Mouse (Mus musculus): ENCODE data around the gene Nxn.
A peak's percentile ranks its signal among the peaks of the same experiment; 100 is the strongest.

The Nxn gene

DNA sequence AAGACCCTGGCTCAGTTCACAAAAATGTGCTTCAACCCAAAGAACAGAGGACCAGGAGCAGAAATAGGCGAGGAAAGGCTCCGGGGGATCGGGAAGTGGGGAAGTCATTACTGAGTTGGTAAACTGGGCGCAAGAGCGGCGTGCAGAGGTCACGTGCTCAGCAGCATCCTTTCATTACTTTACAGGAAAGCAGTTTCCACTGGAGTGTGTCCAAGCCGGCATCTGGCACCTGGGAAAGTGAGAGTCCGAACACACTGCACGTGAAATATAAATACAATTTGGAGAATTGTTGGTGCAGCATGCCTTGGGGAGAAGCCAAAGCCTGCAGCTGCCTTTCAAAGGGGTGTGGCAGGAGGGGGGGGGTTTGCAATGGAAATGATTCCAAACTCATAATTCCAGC lies 2.5 kb upstream of the Nxn start:
- no peak for DNase-seq (ENCODE audit: low read depth in 1 of 2, low spot score in 2 of 2)

DNA sequence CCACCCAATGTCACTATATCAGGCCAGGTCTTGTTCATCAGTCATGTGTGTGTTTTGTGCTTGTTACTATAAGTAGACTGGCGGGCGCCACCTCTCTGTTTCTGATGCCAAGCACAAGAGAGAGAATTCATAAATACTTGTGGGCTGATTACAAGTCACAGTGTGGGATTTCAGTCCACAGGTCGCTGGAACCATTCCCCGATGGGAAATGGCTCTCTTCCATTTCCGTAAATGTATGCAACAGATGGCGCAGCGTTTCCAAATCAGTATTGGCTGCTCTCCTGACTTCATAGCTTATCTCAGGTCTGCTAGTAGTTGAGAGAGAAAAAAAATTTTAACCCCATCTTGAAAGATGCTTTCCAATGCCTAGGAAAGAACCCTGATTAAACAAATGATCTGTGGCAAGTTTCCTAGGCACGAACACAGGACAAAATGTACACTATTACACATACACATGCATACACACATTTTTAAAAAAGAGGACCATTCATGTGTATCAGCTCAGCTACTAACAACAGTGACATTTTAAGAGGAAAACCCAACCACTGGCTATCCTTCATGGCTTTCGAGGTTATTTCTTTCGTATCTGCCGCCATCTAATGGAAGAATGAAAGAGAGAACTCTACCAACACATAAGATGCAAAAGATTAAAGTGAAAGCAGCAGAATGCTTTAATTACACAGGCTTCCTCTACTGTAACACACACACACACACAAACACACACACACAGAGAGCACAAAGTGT lies 819 bp upstream of the Nxn start:
- DNase-seq (ENCODE audit: low read depth in 1 of 2, low spot score in 2 of 2) = no peak

DNA sequence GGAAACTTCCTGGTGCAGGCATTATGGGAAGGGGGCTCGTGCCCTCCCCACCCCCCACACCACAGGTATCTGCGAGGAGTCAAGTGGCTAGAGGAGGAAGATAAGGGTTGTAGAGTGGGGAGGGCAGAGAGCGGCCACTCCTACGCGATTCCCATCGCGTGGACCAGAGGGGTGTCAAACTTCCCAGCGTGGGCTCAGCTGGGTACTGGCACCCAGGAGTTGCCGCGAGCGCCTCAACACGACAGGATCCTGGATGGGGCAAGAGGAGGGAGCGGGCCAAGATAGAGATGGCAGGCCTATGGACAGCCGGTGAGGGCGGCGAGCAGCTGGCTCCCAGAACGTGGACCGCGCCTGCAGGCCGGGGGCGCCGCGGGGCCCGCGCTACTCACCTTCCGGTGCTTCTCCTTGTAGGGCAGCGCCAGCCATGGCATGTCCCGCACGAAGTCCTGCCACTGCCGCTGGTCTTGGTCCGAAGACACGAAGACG lies 585 bp downstream of the Nxn start:
- peak in 1 of 2 experiments; percentile 22 for DNase-seq (ENCODE audit: low read depth in 1 of 2, low spot score in 2 of 2)

DNA sequence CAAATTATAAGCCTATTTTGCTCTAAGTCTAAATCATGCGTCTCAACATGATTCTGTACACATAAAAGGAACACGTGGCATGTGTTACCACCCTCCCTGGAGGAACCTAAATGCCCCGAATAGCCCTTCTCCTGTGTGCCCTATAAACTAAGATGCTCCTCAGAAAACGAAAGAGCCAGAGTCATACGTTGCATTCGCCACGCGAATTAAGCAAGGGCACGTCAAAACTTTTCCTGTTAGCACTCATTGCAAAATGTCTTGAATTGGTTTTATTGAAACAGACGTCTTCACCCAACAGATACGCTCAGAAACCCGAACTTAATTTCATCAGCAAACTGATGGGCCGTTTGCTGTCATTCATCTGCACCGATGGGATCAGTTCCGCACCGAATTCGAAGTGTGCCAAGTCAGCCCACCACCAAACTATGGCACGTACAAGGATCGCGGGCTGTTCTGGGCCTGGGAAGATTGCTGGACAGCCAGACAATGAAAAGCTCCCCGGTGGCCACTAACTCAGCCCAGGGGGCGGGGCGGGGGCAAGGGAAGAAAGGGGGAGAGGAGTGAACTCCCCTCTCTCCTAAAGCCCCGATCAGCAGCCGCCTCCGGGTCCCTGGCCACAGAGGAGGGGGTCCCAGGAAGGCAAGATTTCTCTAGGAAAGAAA lies 1.2 kb downstream of the Nxn start:
- no peak for DNase-seq (ENCODE audit: low read depth in 1 of 2, low spot score in 2 of 2)

DNA sequence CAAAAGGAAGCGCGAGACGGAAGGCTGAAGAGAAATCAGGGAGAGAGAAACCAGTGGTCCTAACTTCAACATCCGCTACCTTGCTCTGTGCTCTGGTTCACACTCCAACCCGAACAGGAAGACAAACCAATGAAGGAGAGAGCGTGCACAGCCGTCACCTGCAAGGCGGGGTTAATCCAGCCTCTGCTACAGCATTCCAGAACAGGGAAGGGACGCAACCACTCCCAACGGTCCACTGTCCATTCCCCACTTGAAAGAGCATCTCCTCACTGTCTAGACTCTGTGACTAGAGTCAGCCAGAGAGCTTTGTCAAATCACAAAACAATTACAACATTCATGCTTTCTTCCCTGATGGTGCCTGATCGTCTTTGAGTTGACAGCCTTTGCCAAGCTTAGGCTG lies 5.9 kb downstream of the Nxn start:
- DNase-seq (ENCODE audit: low read depth in 1 of 2, low spot score in 2 of 2) = no peak

DNA sequence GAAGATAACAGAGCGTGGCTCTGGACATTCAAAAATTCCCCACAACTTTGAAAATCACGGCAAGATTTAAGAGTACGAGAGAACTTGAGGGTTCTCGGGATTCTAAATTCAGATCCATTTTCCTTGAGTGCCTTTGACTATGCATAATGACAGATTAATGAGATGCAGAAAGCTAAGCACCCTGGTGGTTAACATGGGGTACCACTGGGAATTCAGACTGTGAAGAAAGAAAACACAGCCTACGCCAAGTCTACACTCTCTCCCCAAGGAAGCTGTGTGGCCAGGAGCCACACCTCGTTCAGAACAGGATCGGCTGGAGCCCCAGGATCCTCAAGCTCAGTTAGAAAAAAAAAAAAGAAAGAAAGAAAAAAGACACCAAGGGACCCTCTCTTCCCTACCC lies 6.4 kb downstream of the Nxn start:
- no peak for DNase-seq (ENCODE audit: low read depth in 1 of 2, low spot score in 2 of 2)

DNA sequence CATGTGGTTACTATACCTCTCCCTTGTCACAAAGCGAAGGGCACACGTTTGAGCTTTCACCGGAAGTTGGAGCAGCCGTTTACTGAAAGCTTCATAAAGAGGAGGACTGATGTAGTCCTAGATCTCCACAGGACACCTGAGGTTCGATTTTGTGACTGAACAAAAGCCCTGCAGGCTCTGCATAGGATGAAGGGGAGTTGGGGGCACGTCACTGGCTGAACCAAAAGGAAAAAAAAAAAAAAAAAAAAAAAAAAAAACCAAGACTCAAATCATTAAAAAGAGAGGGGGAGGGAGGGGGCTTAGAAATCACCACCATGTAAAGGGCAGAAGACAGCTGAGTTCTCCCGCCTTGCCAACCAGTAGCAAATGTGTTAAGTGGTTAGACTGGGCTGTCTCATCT lies 10.2 kb downstream of the Nxn start:
- DNase-seq (ENCODE audit: low read depth in 1 of 2, low spot score in 2 of 2) = no peak

DNA sequence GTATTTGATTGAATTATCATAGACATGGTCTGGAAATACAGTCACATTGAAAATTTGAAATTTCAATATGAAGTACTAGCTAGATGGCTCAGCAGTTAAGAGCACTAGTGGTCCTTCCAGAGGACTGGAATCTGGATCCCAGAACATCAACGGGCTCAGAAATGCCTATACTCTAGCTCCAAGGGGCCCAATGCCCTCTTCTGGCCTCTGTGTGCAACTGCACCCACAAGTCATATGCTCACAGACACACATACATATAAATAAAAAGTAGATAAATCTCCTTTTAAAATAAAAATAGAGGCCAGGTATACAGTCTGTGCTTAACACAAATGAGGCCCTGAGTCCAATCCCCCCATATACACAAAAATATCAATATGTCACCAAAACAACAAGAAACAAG lies 11.8 kb downstream of the Nxn start:
- no peak for DNase-seq (ENCODE audit: low read depth in 1 of 2, low spot score in 2 of 2)

DNA sequence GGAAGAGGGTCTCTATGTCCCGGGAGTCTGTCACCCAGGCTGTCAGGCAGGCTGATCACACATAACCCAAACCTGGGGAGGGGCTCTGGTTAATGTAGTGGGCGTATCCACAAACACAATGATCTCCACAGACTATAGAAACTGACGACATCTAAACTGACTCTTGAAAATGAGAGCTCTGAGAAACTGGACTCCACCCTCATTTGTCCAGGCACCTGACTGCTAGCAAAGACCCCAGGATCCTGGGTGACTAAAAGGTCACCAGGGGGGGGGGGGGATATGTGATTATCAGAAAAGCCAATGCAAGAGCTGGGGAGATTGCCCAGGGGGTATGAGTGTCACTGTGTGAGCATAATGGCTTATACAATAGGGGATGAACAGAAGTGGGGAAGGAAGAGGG lies 13.2 kb downstream of the Nxn start:
- no peak for DNase-seq (ENCODE audit: low read depth in 1 of 2, low spot score in 2 of 2)

DNA sequence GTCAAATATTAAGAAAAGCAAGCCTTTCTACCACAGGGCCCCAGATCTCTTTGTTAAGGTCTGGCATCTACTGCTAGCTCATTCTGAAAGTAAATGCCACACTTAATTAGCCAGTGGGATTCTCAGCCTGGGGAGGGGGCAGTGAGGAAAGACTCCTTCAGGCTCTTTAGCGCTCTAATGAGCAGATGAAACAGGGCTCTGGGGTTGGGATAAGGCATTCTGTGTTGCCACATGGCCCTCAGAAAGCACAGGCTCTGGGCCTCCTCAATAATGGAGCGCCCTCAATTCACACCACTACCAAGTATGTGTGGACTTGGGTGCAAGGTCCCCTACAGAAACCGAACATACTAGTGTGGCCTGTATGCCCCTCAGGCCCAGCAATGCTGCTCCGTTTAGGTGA lies 13.9 kb downstream of the Nxn start:
- no peak for DNase-seq (ENCODE audit: low read depth in 1 of 2, low spot score in 2 of 2)

DNA sequence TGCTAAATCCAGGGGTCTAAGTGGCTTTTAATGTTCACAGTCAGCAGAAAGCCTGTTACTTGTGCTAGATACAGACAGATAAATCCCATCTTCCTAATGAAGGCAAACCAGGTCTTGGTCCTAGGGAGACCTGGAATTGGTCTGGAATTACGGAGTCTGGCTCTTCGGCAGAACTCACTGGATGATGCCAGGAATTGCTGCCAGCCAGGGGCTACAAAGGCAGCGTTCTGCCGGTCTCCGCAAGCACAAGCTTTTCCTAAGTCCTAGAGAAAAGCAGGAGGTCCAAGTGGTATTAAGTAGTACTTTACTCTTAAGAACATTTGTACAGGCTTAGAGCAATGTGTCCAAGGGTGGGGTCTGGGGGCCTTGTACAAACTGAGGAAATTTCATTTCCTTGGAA lies 14.6 kb downstream of the Nxn start:
- no peak for DNase-seq (ENCODE audit: low read depth in 1 of 2, low spot score in 2 of 2)

DNA sequence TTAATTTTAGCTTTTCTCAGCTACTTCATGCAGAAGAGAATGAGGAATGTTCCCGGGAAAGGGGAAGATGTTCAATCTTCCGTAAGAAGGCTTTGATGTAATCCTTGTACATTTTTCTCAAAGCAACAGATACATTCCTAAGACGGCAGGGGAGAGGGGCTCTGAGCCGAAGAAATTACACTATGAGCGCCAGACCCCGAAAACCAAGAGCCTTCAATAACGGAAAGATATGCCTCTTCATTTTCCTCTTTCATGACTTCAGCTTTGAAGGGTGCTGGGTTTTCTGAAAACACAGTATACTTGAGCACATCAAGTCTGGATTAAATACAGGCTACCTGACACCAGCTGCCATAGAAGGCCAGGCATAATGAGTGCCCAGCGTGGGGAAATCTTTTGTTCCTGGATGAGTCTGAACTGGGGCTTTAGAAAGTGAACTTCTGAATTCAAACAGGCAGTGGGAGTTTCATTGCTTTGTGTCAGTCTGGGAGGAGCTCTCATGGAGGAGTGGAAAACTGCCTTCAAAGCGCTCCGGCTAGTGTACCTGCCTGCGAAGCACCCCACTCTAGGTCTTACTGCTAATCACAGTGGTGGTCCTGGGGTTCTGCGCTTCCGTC lies 16.1 kb downstream of the Nxn start:
- DNase-seq (ENCODE audit: low read depth in 1 of 2, low spot score in 2 of 2) = no peak

DNA sequence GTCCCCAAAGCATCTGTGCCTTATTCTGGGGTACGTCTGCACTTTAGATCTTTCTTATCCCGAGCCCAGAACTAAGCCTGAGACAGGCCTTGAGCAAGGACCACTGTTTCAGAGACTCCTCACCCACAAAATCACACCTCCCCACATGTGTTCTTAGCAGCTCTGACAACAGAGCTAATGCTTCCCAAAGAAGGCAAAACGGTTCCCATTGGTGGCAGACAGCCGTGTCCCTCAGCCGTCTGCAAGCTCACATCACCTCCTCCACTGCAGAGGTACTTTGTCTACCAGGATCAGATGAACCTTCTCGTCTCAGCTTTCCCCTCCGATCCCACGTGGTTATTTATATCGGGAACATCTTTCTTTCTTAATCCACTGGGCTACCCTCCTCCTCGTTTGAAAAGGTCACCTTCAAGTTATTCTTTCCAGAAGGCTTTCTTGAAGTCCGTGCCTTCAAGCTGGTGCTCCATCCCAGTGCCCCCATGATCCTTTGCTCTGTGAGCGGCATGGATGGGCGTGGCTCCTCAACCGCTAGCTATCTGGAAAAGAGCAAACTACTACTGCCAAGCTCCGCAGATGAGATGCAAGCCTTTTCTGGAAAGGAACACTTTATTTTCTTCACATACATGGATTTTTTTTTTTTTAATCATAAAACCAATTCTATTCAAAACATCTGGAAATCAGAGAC lies 17.6 kb downstream of the Nxn start:
- no peak for DNase-seq (ENCODE audit: low read depth in 1 of 2, low spot score in 2 of 2)

DNA sequence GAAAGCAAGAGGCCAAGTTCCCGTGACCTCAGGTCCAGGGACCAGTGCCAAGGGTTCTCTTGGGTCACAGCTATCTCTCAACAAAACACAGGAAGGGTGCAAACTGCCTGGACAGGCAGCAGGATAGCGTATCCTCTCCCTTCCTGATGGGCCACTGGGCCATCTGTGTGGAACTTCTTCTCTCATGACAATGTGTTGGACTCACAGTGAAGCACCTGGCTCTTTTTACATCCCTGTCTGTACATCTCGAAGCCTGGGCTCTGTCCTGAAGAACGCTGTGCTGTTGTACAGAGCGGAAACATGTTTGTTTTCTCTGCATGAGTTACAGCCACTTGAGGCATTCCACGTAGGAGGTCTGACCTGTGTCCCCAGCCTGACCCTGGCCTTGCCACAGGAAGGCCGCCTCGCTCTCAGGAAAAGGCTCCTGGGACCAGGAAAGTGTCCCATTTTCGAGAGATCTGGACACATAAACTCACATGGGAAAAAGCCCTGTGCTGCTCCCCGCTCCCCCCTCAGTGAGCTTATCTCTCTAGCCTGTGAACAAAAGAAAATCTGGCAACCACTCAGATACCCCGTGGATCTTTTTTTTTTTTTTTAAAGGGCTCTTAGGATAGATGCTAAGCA lies 18.9 kb downstream of the Nxn start:
- DNase-seq (ENCODE audit: low read depth in 1 of 2, low spot score in 2 of 2) = no peak

DNA sequence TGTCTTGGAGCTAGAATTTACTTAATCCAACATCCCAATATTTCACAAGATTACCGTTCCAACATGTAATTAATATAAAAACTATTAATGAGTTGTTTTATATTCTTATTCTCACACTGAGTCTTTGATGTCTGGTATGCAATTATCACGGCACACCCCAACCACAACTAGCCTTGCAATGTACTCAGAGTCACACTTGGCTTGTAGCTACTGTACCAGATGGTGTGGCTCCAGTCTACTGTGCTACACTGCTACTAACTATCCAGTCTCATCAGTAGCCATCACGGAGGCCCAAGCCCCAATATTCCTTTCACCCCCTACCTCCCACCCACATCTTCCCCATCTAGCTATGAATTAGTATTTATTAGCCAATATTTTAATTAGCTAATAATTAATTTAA lies 22.5 kb downstream of the Nxn start:
- no peak for DNase-seq (ENCODE audit: low read depth in 1 of 2, low spot score in 2 of 2)

DNA sequence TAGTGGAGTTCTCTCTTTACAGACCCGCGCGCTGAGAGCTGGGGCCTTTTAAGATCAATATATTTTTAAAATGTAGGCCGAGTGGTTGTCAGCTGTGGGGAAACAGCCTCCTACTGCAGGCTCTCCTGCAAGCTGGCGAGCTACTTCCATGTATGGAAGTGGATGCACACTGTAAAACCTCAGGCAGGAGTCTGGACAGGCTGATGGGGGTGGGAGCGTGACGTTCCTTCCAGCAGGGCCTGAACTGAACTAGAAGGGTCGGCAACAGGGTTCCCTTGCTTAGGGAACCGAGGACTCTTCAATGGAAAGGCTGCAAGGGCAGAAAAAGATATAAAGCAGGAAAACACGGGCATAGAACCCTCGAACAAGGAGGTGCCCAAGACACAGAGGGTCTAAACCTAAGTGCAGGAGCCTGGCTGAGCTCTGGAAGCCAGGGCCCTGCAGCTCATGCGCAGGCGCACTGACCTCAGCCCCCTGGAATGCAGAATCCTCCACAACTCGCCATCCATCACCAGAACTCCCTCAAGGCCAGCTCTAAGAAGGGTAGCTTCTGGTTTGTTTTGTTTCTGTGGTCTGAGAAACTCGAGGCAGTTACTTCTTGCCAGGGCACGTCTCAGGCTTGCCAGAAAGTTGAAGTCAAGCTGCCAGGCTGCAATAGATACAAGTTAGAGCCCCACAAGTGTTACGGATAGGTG lies 24.3 kb downstream of the Nxn start:
- DNase-seq (ENCODE audit: low read depth in 1 of 2, low spot score in 2 of 2) = no peak

DNA sequence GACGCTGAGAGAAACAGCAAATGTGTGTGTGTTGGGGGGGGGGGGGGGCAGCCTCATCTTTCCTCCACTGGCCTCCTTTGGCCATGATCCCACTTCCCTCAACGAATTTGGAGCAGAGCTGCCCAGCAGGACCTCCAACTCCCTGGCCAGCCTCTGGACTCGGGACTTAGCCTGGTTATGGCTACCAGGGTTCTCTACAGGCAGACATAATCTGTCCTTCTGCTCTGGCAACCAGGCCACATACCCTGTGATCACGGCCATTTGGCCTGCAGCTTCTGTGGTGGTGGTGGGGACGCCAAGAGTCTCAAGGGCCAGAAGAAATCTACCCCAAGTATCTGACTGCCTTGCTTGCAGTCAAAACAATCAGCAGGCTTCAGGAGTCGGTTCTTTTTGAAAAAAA lies 26.4 kb downstream of the Nxn start:
- DNase-seq (ENCODE audit: low read depth in 1 of 2, low spot score in 2 of 2) = no peak

DNA sequence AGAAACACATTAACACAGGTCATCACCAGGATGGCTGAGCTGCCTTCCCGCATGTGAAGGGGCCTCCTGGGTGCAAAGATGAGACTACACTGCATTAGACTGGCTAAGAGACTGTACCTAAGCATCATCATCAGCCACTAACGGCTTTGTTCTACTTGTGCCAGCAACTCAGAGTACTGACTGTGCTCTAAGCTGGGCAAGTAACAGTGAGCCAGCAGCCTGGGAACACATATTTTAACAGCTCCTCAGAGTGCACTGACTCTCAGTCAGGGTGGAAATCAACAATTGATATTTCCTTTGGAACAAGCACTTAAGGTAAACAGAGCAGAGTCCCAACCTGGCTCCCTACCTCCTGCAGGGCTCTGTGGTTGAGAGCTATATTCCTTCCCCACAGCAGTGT lies 26.8 kb downstream of the Nxn start:
- no peak for DNase-seq (ENCODE audit: low read depth in 1 of 2, low spot score in 2 of 2)

DNA sequence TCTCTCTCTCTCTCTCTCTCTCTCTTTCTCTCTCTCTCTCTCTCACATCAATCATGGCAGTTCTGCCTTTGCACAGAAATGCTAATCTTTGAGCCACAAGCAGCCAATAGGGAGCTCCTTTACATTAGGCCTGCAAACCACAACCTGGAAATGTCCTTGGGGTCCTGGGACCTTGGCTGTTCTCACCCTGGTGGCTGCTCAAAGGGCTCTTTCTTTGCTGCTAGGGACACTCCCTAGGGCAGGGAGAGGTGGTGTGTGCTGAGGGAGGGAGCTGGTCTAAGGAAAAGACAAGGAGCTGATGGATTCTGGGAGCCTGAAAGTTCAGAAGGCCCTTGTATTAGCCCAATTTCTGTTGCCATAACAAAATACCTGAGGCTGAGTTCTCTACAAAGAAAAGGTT lies 28.4 kb downstream of the Nxn start:
- no peak for DNase-seq (ENCODE audit: low read depth in 1 of 2, low spot score in 2 of 2)

DNA sequence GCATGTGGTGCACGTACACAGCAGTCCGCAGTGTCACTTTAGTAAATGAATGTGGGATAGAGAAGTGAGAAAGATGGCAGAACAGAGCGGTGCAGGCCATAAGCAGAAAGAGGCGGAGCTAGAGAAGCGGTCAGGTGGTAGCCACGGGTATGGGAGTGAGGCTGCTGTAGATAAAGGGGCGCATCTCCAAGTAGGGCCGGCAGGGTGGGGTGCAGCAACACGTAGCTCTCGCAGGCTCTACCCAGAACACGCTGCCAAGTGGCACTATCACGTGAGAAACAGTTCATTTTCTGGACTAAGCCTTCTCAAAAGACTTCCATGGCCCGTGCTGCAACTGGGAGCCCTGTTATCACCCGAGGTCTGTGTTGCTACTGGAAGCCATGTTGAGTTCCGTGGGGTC lies 32.2 kb downstream of the Nxn start:
- DNase-seq (ENCODE audit: low read depth in 1 of 2, low spot score in 2 of 2) = no peak

DNA sequence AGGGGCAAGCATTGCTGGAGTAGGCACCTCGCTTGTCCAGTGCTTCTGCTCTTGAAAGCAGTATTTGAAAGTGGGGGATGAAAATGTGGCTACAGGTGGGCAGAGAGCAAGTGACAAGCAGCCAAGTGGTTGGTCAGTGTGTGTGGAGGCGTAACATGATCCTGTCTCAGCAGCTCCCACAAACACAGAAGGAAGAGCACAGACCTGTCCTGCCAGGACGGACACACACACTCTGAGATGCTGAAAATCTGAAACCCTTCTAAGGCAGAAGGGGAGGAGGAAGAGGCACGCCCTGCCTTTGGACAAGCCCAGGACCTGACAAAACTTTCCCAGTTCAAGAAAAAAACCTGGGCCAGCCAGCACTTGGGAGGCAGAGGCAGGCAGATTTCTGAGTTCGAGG lies 34.9 kb downstream of the Nxn start:
- no peak for DNase-seq (ENCODE audit: low read depth in 1 of 2, low spot score in 2 of 2)
